Comparison of ENCODE assay signal across 17 mouse cellular contexts in genomic region chr16:95742740-95743030, GRCm38 (mm10). TPM values are rescaled to one million over a fixed set of nuclear protein-coding genes. Genes with fewer than 3 reads are reported as not detected.
DNase-seq lines count a peak whose midpoint lies in the region; ATAC-seq and TF ChIP-seq lines count a peak whose summit lies in the region.
"Had no signal": no experiment of that assay in that cellular context is flagged by ENCODE, and none has a peak within 500 bp of the region (broad histone marks: within the 10 kb centered on the region; RNA-seq: fewer than 3 reads in every experiment).

No protein-coding gene starts in this region.

- no peak overlapping the region for H3K4me2 ChIP-seq in kidney, embryonic 15.5 days
- H3K4me2 ChIP-seq in intestine, postnatal 0 days (replicated peaks; ENCODE audit: low read depth): no peak overlapping the region
- H3K4me2 ChIP-seq: heart, embryonic 15.5 days; hindbrain, embryonic 13.5 days; neural tube, embryonic 12.5 days had no signal

- no peaks in the 10 kb centered on the region for H3K9me3 ChIP-seq in kidney, embryonic 15.5 days (replicated peaks)
- H3K9me3 ChIP-seq in intestine, postnatal 0 days (ENCODE audit: control insufficient read depth): no peaks in the 10 kb centered on the region
- H3K9me3 ChIP-seq in forebrain, embryonic 10.5 days: no peaks in the 10 kb centered on the region
- H3K9me3 ChIP-seq: heart, embryonic 15.5 days; hindbrain, embryonic 13.5 days; neural tube, embryonic 12.5 days had no signal

- DNase-seq in heart, adult 2 months: peak in 1 of 2 experiments; percentile 43
- no peak for DNase-seq in heart, adult 8-10 months (ENCODE audit: low spot score)
- peak; percentile 21 to 32 for DNase-seq in kidney, postnatal 36 days
- no peak for DNase-seq in forebrain, embryonic 10.5 days (ENCODE audit: extremely low spot score, low spot score)
- no peak for DNase-seq in cerebellum, postnatal 14 days
- DNase-seq: adrenal gland, postnatal 25 days; cerebellum, adult 2 months; lung, adult 18-20 months; thymus, postnatal 36 days had no signal

- H3K79me2 ChIP-seq in heart, adult 2 months (replicated peaks; ENCODE audit: control insufficient read depth, insufficient read depth, low read length): no peaks in the 10 kb centered on the region

- no peak overlapping the region for H3K4me3 ChIP-seq in heart, adult 2 months
- H3K4me3 ChIP-seq in kidney, embryonic 15.5 days (replicated peaks): no peak overlapping the region
- no peak overlapping the region for H3K4me3 ChIP-seq in brown adipose tissue, adult 24 weeks (ENCODE audit: insufficient read depth, low read depth, low read length)
- H3K4me3 ChIP-seq in intestine, postnatal 0 days (ENCODE audit: low read depth, low read length): no peak overlapping the region
- no peak overlapping the region for H3K4me3 ChIP-seq in forebrain, embryonic 10.5 days
- H3K4me3 ChIP-seq: heart, embryonic 15.5 days; hindbrain, embryonic 13.5 days; neural tube, embryonic 12.5 days had no signal

- no peaks in the 10 kb centered on the region for H3K36me3 ChIP-seq in heart, adult 2 months (ENCODE audit: control insufficient read depth, insufficient read depth, low read length)
- H3K36me3 ChIP-seq in kidney, embryonic 15.5 days: no peaks in the 10 kb centered on the region
- H3K36me3 ChIP-seq in intestine, postnatal 0 days (ENCODE audit: control insufficient read depth, insufficient read depth): no peaks in the 10 kb centered on the region
- H3K36me3 ChIP-seq in forebrain, embryonic 10.5 days (replicated peaks): no peaks in the 10 kb centered on the region
- H3K36me3 ChIP-seq: heart, embryonic 15.5 days; hindbrain, embryonic 13.5 days; neural tube, embryonic 12.5 days had no signal

- intact Hi-C loops in heart, adult 2 months (cut with DNase I): loop anchor here (10.0 kb wide), 1 partner anchor 122 kb away; no protein-coding TSS in a partner anchor

- TF ChIP-seq POLR2A in heart, adult 2 months (IDR thresholded peaks at IDR 0.05; ENCODE audit: insufficient read depth, low read depth, low read length): peak; percentile 28; the same call in 1 of the 2 replicates

- H3K4me1 ChIP-seq in heart, adult 2 months (ENCODE audit: control insufficient read depth, insufficient read depth, low read length): peaks cover 9% of the 10 kb centered on the region
- H3K4me1 ChIP-seq in kidney, embryonic 15.5 days: peaks cover 19% of the 10 kb centered on the region
- peaks cover 42% of the 10 kb centered on the region for H3K4me1 ChIP-seq in brown adipose tissue, adult 24 weeks (ENCODE audit: control insufficient read depth, insufficient read depth, insufficient read length, low read length)
- no peaks in the 10 kb centered on the region for H3K4me1 ChIP-seq in intestine, postnatal 0 days (replicated peaks; ENCODE audit: control insufficient read depth, insufficient read depth, low read length)
- H3K4me1 ChIP-seq in forebrain, embryonic 10.5 days: peaks cover 10% of the 10 kb centered on the region
- H3K4me1 ChIP-seq: neural tube, embryonic 12.5 days had no signal

- TF ChIP-seq EP300 in heart, adult 2 months (IDR thresholded peaks at IDR 0.05; ENCODE audit: insufficient read depth, low read depth, low read length): peak; percentile 94

- H3K27me3 ChIP-seq in heart, adult 2 months (ENCODE audit: control insufficient read depth, insufficient read depth, low read length): no peaks in the 10 kb centered on the region
- H3K27me3 ChIP-seq in kidney, embryonic 15.5 days: no peaks in the 10 kb centered on the region
- no peaks in the 10 kb centered on the region for H3K27me3 ChIP-seq in intestine, postnatal 0 days (replicated peaks; ENCODE audit: control insufficient read depth, insufficient read depth, low read length)
- no peaks in the 10 kb centered on the region for H3K27me3 ChIP-seq in forebrain, embryonic 10.5 days (ENCODE audit: poor library complexity, severe bottlenecking)
- H3K27me3 ChIP-seq: heart, embryonic 15.5 days; hindbrain, embryonic 13.5 days; neural tube, embryonic 12.5 days had no signal

- ATAC-seq in kidney, embryonic 15.5 days (replicated peaks; ENCODE audit: low FRiP score): no peak; the same call in 1 of the 2 replicates
- ATAC-seq in intestine, postnatal 0 days: no peak
- ATAC-seq: activated CD4-positive, CD25-positive, alpha-beta regulatory T cell, adult 4 months; forebrain, embryonic 14.5 days had no signal

- 33% methylated on average over 6 of the region's 6 CpGs for WGBS in heart, adult 2 months
- 9% methylated on average over 6 of the region's 6 CpGs for WGBS in kidney, embryonic 15.5 days
- 35% methylated on average over 6 of the region's 6 CpGs for WGBS in intestine, postnatal 0 days
- 78% methylated on average over 6 of the region's 6 CpGs for WGBS in forebrain, embryonic 10.5 days

- TF ChIP-seq CTCF in heart, adult 2 months (IDR thresholded peaks at IDR 0.05): no peak
- TF ChIP-seq CTCF in intestine, postnatal 0 days (IDR thresholded peaks at IDR 0.05; ENCODE audit: low read depth): no peak

- H3K9ac ChIP-seq in heart, adult 2 months (ENCODE audit: low read depth, low read length): no peak overlapping the region
- H3K9ac ChIP-seq in kidney, embryonic 15.5 days: no peak overlapping the region
- H3K9ac ChIP-seq in intestine, postnatal 0 days (ENCODE audit: low read depth, low read length): no peak overlapping the region
- H3K9ac ChIP-seq: heart, embryonic 15.5 days; hindbrain, embryonic 13.5 days; neural tube, embryonic 12.5 days had no signal

- peak overlapping the region; percentile 65 for H3K27ac ChIP-seq in heart, adult 2 months
- H3K27ac ChIP-seq in kidney, embryonic 15.5 days: no peak overlapping the region
- peak overlapping the region; percentile 51 for H3K27ac ChIP-seq in brown adipose tissue, adult 24 weeks (replicated peaks; ENCODE audit: low read depth, low read length)
- peak overlapping the region; percentile 3; the same call in 1 of the 2 replicates for H3K27ac ChIP-seq in intestine, postnatal 0 days (ENCODE audit: low read depth, low read length)
- no peak overlapping the region for H3K27ac ChIP-seq in forebrain, embryonic 10.5 days
- H3K27ac ChIP-seq: heart, embryonic 15.5 days; hindbrain, embryonic 13.5 days; neural tube, embryonic 12.5 days had no signal

RNA-seq across cellular contexts. Expression of gene Ets2, which starts 40.8 kb away (rescaled TPM):
- total RNA-seq in heart, adult 2 months (2021): 10 to 100 TPM; 50.3 to 70.6 TPM
- polyA plus RNA-seq in heart, adult 2 months (2012; rRNA removed): 47.2 and 60.5 TPM in 2 replicates
- total RNA-seq in heart, adult 8-10 months (2022): 10 to 100 TPM; 59.7 to 95.7 (median 76.1) TPM
- polyA plus RNA-seq in kidney, embryonic 15.5 days (2015; fragmentation: Nextera tagmentation; extraction: Ambion mirVana): 62.1 and 63.1 TPM in 2 replicates
- 11.8 and 19.5 TPM in 2 replicates for polyA plus RNA-seq in brown adipose tissue, adult 24 weeks (2012; ENCODE audit: insufficient read depth, insufficient read length, missing spikeins)
- 34.6 and 36.8 TPM in 2 replicates for polyA plus RNA-seq in intestine, postnatal 0 days (2015; fragmentation: Nextera tagmentation; extraction: Ambion mirVana)
- polyA plus RNA-seq in forebrain, embryonic 10.5 days (2016; fragmentation: Nextera tagmentation; extraction: Ambion mirVana): 14.2 and 16.8 TPM in 2 replicates

Comparison
In these comparisons a context has a peak if more than half of its experiments do, and no peak if none do; other contexts are left out.
1. DNase-seq: peak in kidney, postnatal 36 days (2 of 2); none in heart, adult 8-10 months (single experiment), forebrain, embryonic 10.5 days (single experiment) and cerebellum, postnatal 14 days (0 of 2).
2. H3K27ac ChIP-seq: peak in heart, adult 2 months (single experiment), brown adipose tissue, adult 24 weeks (single experiment) and intestine, postnatal 0 days (single experiment); none in kidney, embryonic 15.5 days (single experiment) and forebrain, embryonic 10.5 days (single experiment).